Mouse (Mus musculus) erythroblast, embryonic 14.5 days (primary cell): ENCODE data around the gene Ankrd31. TPM values are rescaled to one million over a fixed set of nuclear protein-coding genes. Genes with fewer than 3 reads are reported as not detected.
"Not testable (repeated sequence)": the region's sequence is repeated elsewhere in the genome, so short reads cannot be mapped to it uniquely, and the experiment has no call there.

Experiments used
- H3K27me3 ChIP-seq: 2 replicates; pipeline ENCODE4 v1.6.1; 2012; ENCODE audit warnings: inconsistent platforms; ENCODE audit not compliant: control insufficient read depth
- H3K36me3 ChIP-seq: 2 replicates; pipeline ENCODE4 v1.6.1; 2012; ENCODE audit warnings: mild to moderate bottlenecking, inconsistent platforms; ENCODE audit not compliant: control insufficient read depth
- H3K4me1 ChIP-seq: 2 replicates; pipeline ENCODE4 v1.6.1; 2012; ENCODE audit warnings: inconsistent platforms; ENCODE audit not compliant: control insufficient read depth
- H3K4me3 ChIP-seq: replicated peaks from 2 replicates; pipeline ENCODE3; 2012; ENCODE audit warnings: moderate library complexity, mild to moderate bottlenecking, inconsistent platforms
- H3K9me3 ChIP-seq: 2 replicates; pipeline ENCODE4 v1.6.1; 2012; ENCODE audit warnings: low read length, inconsistent platforms, mixed read lengths; ENCODE audit not compliant: control insufficient read depth
- GATA1 ChIP-seq: IDR thresholded peaks from 2 replicates; pipeline ENCODE4 v1.6.1; 2012; ENCODE audit warnings: low read length, inconsistent platforms, mixed read lengths
- TAL1 ChIP-seq: IDR thresholded peaks from 3 replicates; pipeline ENCODE4 v1.6.1; 2012; ENCODE audit warnings: low read length, inconsistent platforms, mixed read lengths
- polyA plus RNA-seq: library from polyadenylated mRNA; stranded (reverse); fragments of >175 nt; gene quantifications from 2 replicates; pipeline ENCODE4 v1.2.3, GENCODE M21; 2012

Gene Ankrd31
- polyA plus RNA-seq, 1 experiment: 0.01 TPM

DNA sequence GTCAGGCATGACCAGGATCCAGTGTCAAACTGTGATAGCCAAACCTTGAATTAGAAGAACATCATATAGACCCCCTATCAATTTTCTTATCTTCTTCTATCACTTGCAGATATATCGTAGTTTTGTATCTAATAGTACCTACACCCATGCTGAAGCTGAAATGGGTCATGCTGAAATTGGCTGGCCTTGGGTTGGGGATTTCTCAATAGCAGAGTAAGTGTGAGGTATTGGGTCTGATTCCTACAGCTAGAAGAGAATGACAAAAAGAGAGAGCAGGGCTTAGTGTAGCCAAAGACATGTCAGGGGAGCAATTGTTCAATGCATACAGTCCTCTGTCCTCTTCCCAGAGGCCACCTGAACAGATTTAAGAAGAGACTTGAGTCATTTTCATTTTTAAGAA lies 18.0 kb upstream of the Ankrd31 start:
- H3K27me3 ChIP-seq: no peaks in the 10 kb centered on the region
- TF ChIP-seq GATA1 (no peak), TAL1 (no peak)
- H3K36me3 ChIP-seq: no peaks in the 10 kb centered on the region

DNA sequence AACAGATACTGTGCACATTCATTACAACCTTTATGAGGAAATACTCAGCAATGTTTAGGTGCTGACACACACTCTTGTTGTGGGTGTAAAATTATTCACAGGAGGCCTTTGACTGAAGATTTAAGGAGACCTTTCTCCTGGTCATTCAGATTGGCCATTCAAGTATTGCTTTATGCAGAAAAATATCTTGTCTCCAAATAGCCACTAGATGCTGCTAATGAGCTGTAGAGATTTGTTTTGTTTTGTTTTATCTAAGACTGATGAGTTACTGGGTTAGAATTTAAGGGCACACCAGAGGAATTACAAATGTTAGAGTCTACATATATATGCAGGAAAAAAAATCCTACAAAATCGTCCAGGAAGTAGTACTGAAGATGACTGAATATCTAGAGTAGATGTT lies 12.9 kb upstream of the Ankrd31 start:
- TF ChIP-seq GATA1 (no peak), TAL1 (no peak)
- Histone ChIP-seq H3K4me3 (no peak overlapping the region), H3K9me3 (no peaks in the 10 kb centered on the region), H3K27me3 (no peaks in the 10 kb centered on the region), H3K36me3 (no peaks in the 10 kb centered on the region), H3K4me1 (no peaks in the 10 kb centered on the region)

More for the DNA sequence above, 18.0 kb upstream of the Ankrd31 start:
- H3K4me1 ChIP-seq: no peaks in the 10 kb centered on the region
- no peaks in the 10 kb centered on the region for H3K9me3 ChIP-seq
- no peak overlapping the region for H3K4me3 ChIP-seq

DNA sequence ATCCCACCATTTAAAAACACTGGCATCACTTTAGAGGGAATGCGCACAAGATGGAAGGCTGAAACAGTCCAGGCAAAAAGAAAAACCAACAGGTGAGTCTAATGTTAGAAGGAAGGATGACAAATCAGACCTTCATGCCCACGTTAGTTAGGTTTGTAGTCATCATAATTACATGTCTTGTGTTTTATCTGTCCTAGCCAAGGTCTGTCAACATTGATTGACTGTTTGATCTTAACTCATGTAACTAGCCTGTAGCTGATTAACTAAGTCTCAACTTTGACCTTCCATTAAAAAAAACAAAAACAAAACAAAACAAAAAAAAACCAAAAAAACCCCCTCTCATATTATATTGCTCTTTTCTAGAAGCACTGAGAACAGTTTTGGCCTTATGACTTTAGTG lies 7.9 kb upstream of the Ankrd31 start:
- H3K27me3 ChIP-seq: no peaks in the 10 kb centered on the region
- no peaks in the 10 kb centered on the region for H3K9me3 ChIP-seq
- no peaks in the 10 kb centered on the region for H3K36me3 ChIP-seq
- TF ChIP-seq GATA1 (no peak), TAL1 (no peak)
- no peaks in the 10 kb centered on the region for H3K4me1 ChIP-seq
- H3K4me3 ChIP-seq: no peak overlapping the region

DNA sequence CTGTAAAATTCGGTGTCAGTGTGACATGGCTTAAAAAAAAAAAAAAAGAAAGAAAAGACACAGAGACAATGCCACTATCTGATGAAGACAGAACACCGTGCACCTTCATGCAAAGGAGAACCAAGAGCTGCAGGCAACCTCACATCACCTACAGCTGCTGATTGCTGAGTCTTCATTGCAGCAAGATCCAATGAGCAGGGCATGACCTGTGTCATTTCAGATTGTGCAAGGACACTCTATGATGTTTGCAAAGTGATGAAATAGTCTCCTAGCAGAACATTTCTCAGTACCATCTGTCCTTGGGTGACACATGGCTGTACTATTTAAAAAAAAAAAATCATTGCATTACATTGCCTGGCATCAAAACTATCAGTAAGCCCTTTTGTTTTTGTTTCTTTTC lies 5.2 kb upstream of the Ankrd31 start:
- no peak overlapping the region for H3K4me3 ChIP-seq
- H3K27me3 ChIP-seq: no peaks in the 10 kb centered on the region
- no peaks in the 10 kb centered on the region for H3K9me3 ChIP-seq
- no peak for TF ChIP-seq TAL1
- no peak for TF ChIP-seq GATA1
- no peaks in the 10 kb centered on the region for H3K4me1 ChIP-seq
- no peaks in the 10 kb centered on the region for H3K36me3 ChIP-seq

DNA sequence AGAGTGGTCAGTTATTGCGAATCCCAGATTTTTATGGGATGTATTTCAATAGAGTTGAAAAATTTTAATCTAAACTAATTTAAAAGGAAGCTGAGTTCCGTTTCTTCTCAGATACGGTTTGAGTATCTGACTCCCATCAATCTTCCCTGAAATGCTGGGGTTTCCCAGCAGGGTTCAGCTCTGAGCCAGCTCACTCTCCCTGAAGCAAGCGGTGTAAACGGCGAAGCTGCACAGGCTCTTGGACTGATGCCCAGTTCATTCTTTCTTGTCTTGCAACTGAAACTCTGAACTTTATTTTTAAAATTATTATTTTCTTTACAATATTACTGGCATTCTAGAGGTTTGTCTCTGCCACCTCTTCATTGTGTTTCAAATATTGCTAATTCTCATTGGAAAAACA lies 2.0 kb upstream of the Ankrd31 start:
- H3K27me3 ChIP-seq: no peaks in the 10 kb centered on the region
- H3K9me3 ChIP-seq: peaks cover 4% of the 10 kb centered on the region; the same call in 1 of the 2 replicates
- TF ChIP-seq GATA1: no peak
- no peak for TF ChIP-seq TAL1
- H3K4me1 ChIP-seq: no peaks in the 10 kb centered on the region
- H3K36me3 ChIP-seq: no peaks in the 10 kb centered on the region
- H3K4me3 ChIP-seq: no peak overlapping the region

DNA sequence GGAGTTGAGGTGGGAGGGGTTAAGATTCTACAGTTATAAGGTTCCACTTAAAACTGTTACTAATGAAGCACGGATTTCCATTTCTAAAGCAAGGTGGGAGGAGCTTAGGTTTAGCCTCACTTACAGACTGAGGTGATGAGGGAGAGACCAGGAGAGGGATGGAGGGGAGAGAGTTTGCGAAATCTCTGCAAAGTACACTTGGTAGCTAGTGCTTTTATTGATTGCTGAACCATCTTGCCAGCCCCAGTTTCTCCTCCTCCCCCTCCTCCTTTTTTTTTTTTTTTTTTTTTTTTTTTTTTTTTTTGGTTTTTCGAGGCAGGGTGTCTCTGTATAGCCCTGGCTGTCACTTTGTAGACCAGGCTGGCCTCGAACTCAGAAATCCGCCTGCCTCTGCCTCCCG lies 1.8 kb downstream of the Ankrd31 start:
- TF ChIP-seq GATA1: no peak
- no peak for TF ChIP-seq TAL1
- Histone ChIP-seq H3K9me3 (peaks cover 4% of the 10 kb centered on the region; the same call in 1 of the 2 replicates), H3K4me1 (no peaks in the 10 kb centered on the region), H3K4me3 (no peak overlapping the region), H3K36me3 (no peaks in the 10 kb centered on the region), H3K27me3 (no peaks in the 10 kb centered on the region)

DNA sequence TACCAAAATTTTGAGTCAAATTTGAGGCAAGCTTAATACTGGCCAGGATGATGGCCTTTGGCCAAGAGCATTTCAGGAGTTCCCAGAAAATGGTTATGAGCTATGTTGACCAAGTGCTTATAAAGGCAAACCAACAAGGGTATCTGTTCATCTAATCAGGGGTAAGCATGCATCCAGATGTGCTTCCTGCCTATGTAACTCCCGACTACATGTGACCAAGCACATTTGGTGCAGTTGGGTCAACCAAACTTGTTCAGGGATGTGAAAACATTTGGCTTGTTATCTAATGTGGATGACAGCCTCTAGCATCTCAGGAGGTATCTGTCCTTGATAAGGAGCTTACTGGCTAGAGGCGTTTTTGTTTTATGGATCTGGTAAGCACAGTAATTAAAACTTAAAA lies 12.8 kb downstream of the Ankrd31 start:
- H3K27me3 ChIP-seq: no peaks in the 10 kb centered on the region
- TF ChIP-seq GATA1: peak; percentile 11; the same call in 1 of the 2 replicates
- peak; percentile 39; the same call in 1 of the 3 replicates for TF ChIP-seq TAL1
- peaks cover 9% of the 10 kb centered on the region for H3K4me1 ChIP-seq
- no peak overlapping the region for H3K4me3 ChIP-seq
- no peaks in the 10 kb centered on the region for H3K36me3 ChIP-seq
- no peaks in the 10 kb centered on the region for H3K9me3 ChIP-seq

DNA sequence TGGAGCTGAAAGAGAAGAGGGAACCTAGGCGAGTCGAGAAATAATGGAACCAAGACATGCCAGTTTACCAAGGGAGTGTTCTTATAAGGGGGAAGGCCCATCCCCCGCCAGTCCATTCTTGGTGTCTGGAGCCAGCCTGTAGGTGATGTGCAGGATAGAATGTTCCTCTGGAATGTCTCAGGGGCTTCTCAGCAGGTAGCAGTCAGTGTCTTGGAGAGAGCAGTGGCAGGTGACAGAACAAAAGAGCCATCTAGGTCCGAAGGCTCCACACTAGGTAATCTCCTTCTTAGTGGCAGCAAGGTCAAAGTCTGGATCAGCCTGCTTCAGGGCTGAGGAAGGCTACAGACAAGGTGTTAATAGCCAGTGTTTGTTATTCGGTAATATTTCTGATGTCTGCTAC lies 38.0 kb downstream of the Ankrd31 start:
- not testable (repeated sequence) for H3K9me3 ChIP-seq, H3K4me3 ChIP-seq, H3K4me1 ChIP-seq, H3K36me3 ChIP-seq, H3K27me3 ChIP-seq

DNA sequence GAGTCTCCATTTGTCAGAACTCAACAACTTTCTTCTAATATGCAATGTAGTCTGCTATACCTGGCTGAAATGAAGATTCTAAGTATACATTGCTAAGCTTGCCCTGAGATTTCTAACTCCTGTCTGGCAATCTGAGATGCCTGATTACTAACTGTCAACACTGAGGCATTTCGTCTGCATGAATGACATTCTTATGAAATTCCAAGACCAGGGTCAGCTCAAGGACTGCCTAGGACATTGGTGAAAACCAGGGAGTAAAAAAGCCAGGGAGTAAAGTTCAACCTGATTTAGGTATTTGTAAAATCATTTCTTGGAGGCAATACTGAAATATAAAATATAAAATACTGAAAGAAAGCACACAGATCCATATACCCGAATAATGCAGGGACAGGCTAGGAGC lies 45.4 kb downstream of the Ankrd31 start:
- TF ChIP-seq TAL1: no peak
- no peak for TF ChIP-seq GATA1
- no peaks in the 10 kb centered on the region for H3K27me3 ChIP-seq
- H3K9me3 ChIP-seq: no peaks in the 10 kb centered on the region
- no peaks in the 10 kb centered on the region for H3K4me1 ChIP-seq
- no peak overlapping the region for H3K4me3 ChIP-seq
- H3K36me3 ChIP-seq: no peaks in the 10 kb centered on the region

DNA sequence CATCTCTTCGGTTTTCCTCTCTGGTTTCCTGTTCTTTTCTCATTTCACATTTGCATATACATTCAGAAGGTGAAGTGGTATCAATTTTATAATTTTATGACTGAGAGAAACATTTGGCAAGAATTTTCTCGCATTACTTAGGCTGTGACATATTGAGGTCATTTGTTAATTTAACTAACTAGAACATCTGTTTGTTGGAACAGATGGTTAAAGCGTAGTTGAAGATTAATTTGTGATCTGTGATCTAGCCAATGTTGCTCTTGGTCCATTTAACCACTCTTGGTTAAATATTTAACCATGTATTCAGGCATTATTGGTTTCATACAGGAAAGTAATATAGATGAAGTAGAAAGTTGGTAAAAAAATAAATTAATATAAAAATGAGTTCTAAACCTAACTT lies 47.2 kb downstream of the Ankrd31 start:
- H3K4me3 ChIP-seq: no peak overlapping the region

More for the DNA sequence above, 47.2 kb downstream of the Ankrd31 start:
- Histone ChIP-seq H3K9me3 (no peaks in the 10 kb centered on the region), H3K4me1 (no peaks in the 10 kb centered on the region), H3K27me3 (no peaks in the 10 kb centered on the region), H3K36me3 (no peaks in the 10 kb centered on the region)
- no peak for TF ChIP-seq GATA1
- no peak for TF ChIP-seq TAL1
